Mouse (Mus musculus): Measurements from ENCODE around the gene Col27a1. TPM values are rescaled to one million over a fixed set of nuclear protein-coding genes. Genes with fewer than 3 reads are reported as not detected.

Col27a1 gene
- polyA plus RNA-seq, 1 experiment from 2014 or later = 0.04 TPM

DNA sequence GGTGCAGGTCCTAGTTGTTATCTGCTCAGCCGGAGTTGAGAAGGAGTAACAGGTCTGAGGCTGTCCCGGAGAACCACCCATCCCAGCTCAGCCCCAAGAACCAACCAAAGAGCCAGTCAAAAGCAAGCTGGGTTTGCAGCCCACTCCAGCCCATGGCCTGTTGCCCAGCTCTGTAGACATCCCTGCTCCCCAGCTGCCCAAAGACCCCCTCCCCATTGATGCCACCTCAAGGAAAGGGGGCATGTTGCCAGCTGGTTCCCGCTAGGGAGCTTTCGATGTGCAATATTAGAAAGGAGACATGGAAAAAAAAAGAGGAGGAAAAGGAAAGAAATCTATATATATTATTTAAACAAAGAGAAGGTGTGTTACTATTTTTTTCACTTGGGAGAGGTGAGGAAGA lies 119.6 kb downstream of the Col27a1 start:
- H3K4me3 ChIP-seq (ENCODE audit: inconsistent target) = no peak overlapping the region
- no peaks in the 10 kb centered on the region for H3K79me2 ChIP-seq (ENCODE audit: inconsistent target)
- no peaks in the 10 kb centered on the region for H3K36me3 ChIP-seq (ENCODE audit: inconsistent target)
- WGBS (ENCODE audit: missing documents) = 89% methylated on average over 3 of the region's 4 CpGs
- no peak overlapping the region for H3K27ac ChIP-seq

DNA sequence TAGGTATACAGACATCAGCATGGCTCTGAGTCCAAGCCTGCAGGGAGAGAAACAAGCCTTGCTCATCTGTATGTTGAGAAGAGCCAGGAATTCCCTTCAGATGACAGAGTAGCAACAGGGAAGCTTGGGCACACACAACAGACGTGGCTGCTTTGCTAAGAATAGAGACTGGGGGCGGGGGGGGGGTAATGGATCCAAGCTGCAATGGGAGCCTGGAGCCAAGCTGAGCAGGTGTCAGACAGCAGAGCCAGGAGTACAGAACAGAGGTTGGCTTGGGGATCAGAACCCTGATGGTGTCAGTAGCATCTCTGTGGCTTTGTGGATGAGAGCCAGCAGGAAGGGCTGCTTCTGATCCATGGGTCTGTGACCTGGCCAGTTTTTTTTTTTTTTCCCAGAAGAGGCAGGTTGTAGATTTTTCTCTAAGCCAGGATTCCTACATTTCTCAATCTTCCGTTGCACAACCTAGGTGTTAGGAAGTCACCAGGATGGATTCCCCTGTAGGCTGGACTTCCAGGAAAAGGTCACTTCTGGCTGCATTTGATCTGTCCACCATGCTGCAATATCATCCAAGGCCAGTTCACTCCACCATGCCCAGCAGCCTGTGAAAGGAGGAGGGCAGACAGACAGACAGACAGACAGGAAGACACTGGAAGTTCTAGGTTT lies 124.7 kb downstream of the Col27a1 start:
- Histone ChIP-seq H3K27ac (no peak overlapping the region), H3K79me2 (ENCODE audit: inconsistent target) (no peaks in the 10 kb centered on the region), H3K36me3 (ENCODE audit: inconsistent target) (no peaks in the 10 kb centered on the region), H3K4me3 (ENCODE audit: inconsistent target) (no peak overlapping the region)
- WGBS (ENCODE audit: missing documents) = 74% methylated on average over 3 of the region's 3 CpGs

DNA sequence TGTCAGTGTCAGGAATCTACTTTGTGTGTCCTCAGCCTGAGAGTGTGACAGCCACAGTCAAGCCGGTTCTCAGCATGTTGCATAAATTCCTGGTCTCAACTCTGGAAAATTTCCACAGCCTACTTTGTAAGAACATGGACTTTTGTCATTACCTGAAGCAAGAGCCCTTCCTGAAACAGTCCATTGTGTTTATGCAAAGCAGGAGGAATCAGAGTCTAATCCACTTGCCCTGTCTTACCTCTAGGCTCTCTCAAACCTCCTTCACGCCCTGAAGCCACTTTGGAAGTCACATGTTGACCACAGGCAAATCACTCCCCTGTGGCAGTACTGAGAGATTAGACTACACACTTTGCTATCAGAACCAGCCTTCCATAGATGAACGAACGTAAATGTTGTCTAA lies 128.7 kb downstream of the Col27a1 start:
- H3K27ac ChIP-seq = no peak overlapping the region
- no peak overlapping the region for H3K4me3 ChIP-seq (ENCODE audit: inconsistent target)
- WGBS (ENCODE audit: missing documents) = 95% methylated on average over 4 of the region's 4 CpGs
- no peaks in the 10 kb centered on the region for H3K36me3 ChIP-seq (ENCODE audit: inconsistent target)
- H3K79me2 ChIP-seq (ENCODE audit: inconsistent target) = no peaks in the 10 kb centered on the region

GRCm38 (mm10) chr4:63343608-63344007 lies 129.8 kb downstream of the Col27a1 start:
- WGBS (ENCODE audit: missing documents) = 92% methylated on average over 3 of the region's 3 CpGs
- no peak overlapping the region for H3K27ac ChIP-seq
- H3K4me3 ChIP-seq (ENCODE audit: inconsistent target) = no peak overlapping the region

DNA sequence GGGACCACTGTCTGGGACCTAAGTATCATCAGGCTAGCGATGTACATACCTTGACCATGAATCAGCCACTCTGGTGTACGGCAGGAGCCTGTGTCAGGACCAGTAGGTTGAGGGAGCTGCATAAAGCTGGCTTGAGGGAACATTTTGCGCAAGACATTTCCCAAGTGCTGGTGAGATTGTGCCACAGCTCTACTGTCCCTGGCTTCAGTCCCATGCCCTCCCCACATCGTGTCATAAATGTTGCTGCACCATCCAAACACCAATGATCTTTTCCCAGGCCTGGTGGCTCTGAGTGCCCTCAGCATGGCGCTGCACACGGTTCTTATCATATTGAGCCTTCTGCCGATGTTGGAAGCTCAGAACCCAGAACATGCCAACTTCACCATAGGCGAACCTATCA lies 130.5 kb downstream of the Col27a1 start, which contains the start of gene Orm1:
Orm1 (plus strand) TSS at position 266 of the 400 bp plus-strand sequence.
- Histone ChIP-seq H3K79me2 (ENCODE audit: inconsistent target) (no peaks in the 10 kb centered on the region), H3K4me3 (ENCODE audit: inconsistent target) (no peak within 1 kb of the TSS), H3K27ac (no peak within 1 kb of the TSS), H3K36me3 (ENCODE audit: inconsistent target) (no peaks in the 10 kb centered on the region)
- WGBS (ENCODE audit: missing documents) = 68% methylated on average over 8 of the region's 8 CpGs

More at GRCm38 (mm10) chr4:63343608-63344007, 129.8 kb downstream of the Col27a1 start:
- Histone ChIP-seq H3K36me3 (ENCODE audit: inconsistent target) (no peaks in the 10 kb centered on the region), H3K79me2 (ENCODE audit: inconsistent target) (no peaks in the 10 kb centered on the region)

GRCm38 (mm10) chr4:63345261-63345660 lies 131.5 kb downstream of the Col27a1 start:
- Histone ChIP-seq H3K27ac (no peak overlapping the region), H3K79me2 (ENCODE audit: inconsistent target) (no peaks in the 10 kb centered on the region), H3K36me3 (ENCODE audit: inconsistent target) (no peaks in the 10 kb centered on the region), H3K4me3 (ENCODE audit: inconsistent target) (no peak overlapping the region)

- WGBS (ENCODE audit: missing documents) = 97% methylated on average over 4 of the region's 4 CpGs
- H3K79me2 ChIP-seq (ENCODE audit: inconsistent target) = no peaks in the 10 kb centered on the region
- no peaks in the 10 kb centered on the region for H3K36me3 ChIP-seq (ENCODE audit: inconsistent target)
- H3K4me3 ChIP-seq (ENCODE audit: inconsistent target) = no peak overlapping the region
- H3K27ac ChIP-seq = no peak overlapping the region
Observed at GRCm38 (mm10) chr4:63346659-63347058, 132.9 kb downstream of the Col27a1 start.

DNA sequence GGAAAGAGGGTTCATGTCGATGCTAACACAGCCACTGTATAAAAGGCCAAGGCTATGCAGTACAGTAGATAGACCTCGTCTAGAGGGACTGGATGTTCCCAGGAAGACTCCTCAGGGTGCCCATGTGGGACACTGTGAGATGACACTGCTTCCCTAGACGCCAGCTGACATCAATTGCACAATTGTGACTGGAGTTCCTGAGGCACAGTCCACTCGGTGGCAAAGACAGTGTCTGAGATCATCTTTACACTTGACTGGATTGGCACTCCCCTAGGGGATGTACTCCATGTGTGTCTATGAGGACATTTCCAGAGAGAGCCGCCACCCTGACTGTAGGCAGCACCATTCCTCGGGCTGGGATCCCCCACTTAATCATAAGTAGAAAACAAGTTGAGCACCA lies 134.7 kb downstream of the Col27a1 start:
- Histone ChIP-seq H3K36me3 (ENCODE audit: inconsistent target) (no peaks in the 10 kb centered on the region), H3K27ac (no peak overlapping the region), H3K79me2 (ENCODE audit: inconsistent target) (no peaks in the 10 kb centered on the region), H3K4me3 (ENCODE audit: inconsistent target) (no peak overlapping the region)
- WGBS (ENCODE audit: missing documents) = 63% methylated on average over 6 of the region's 6 CpGs

GRCm38 (mm10) chr4:63355877-63356665 lies 142.3 kb downstream of the Col27a1 start, which contains the start of gene Orm3:
Gene Orm3 (plus strand): TSS chr4:63356162.
- Histone ChIP-seq H3K4me3 (ENCODE audit: inconsistent target) (no peak within 1 kb of the TSS), H3K27ac (no peak within 1 kb of the TSS), H3K36me3 (ENCODE audit: inconsistent target) (no peaks in the 10 kb centered on the region), H3K79me2 (ENCODE audit: inconsistent target) (no peaks in the 10 kb centered on the region)
- 52% methylated on average over 4 of the region's 4 CpGs for WGBS (ENCODE audit: missing documents)

GRCm38 (mm10) chr4:63356981-63357570 lies 143.3 kb downstream of the Col27a1 start:
- Histone ChIP-seq H3K4me3 (ENCODE audit: inconsistent target) (no peak overlapping the region), H3K36me3 (ENCODE audit: inconsistent target) (no peaks in the 10 kb centered on the region), H3K79me2 (ENCODE audit: inconsistent target) (no peaks in the 10 kb centered on the region), H3K27ac (no peak overlapping the region)
- 66% methylated on average over 2 of the region's 2 CpGs for WGBS (ENCODE audit: missing documents)

DNA sequence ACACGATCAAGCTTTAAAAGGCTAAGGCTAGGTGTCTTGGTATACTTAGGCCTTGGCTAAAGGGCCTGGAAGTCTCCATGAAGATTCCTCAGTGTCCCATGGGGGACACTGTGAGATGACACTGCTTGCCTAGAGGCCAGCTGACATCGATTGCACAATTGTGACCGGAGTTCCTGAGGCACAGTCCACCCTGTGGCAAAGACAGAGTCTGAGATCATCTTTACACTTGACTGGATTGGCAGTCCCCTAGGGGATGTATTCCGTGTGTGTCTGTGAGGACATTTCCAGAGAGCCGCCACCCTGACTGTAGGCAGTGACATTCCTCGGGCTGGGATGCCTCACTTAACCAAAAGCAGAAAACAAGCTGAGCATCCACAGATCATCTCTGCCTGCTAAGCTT lies 146.1 kb downstream of the Col27a1 start:
- H3K4me3 ChIP-seq (ENCODE audit: inconsistent target) = no peak overlapping the region
- H3K79me2 ChIP-seq (ENCODE audit: inconsistent target) = no peaks in the 10 kb centered on the region
- WGBS (ENCODE audit: missing documents) = 79% methylated on average over 6 of the region's 6 CpGs
- no peak overlapping the region for H3K27ac ChIP-seq
- no peaks in the 10 kb centered on the region; the same call in 1 of the 2 replicates for H3K36me3 ChIP-seq (ENCODE audit: inconsistent target)

- no peak within 1 kb of the TSS for H3K4me3 ChIP-seq (ENCODE audit: inconsistent target)
- H3K36me3 ChIP-seq (ENCODE audit: inconsistent target) = peaks cover 7% of the 10 kb centered on the region; the same call in 1 of the 2 replicates
- H3K79me2 ChIP-seq (ENCODE audit: inconsistent target) = no peaks in the 10 kb centered on the region
- WGBS (ENCODE audit: missing documents) = 72% methylated on average over 5 of the region's 5 CpGs
- no peak within 1 kb of the TSS for H3K27ac ChIP-seq
Observed at GRCm38 (mm10) chr4:63362150-63362549, 148.3 kb downstream of the Col27a1 start, which contains the start of gene Orm2. Gene Orm2 (plus strand): TSS chr4:63362449.

- Histone ChIP-seq H3K4me3 (ENCODE audit: inconsistent target) (no peak overlapping the region), H3K27ac (no peak overlapping the region), H3K36me3 (ENCODE audit: inconsistent target) (peaks cover 66% of the 10 kb centered on the region), H3K79me2 (ENCODE audit: inconsistent target) (no peaks in the 10 kb centered on the region)
- WGBS (ENCODE audit: missing documents) = 45% methylated on average over 4 of the region's 4 CpGs
Observed at GRCm38 (mm10) chr4:63368577-63368976, 154.8 kb downstream of the Col27a1 start.

DNA sequence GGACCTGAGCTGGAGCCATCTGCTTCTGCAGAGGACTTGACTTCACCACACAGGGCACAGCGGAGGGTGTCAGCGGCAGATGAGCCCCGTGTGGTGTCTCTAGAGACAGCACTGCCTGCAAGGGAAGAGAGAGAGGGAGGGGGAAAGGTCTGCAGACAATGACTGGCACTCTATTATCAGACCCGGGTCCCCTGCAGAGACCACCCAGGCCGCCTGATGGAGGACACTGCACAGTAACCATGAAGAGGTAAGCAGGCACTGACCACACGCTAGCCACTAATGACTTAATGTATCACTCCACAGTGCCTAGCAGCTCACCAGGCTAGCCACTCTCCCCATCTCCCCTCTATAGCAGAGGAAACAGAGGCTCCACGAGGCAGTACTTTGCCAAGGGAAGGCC lies 157.1 kb downstream of the Col27a1 start:
- Histone ChIP-seq H3K27ac (no peak overlapping the region), H3K36me3 (ENCODE audit: inconsistent target) (peaks cover 89% of the 10 kb centered on the region), H3K79me2 (ENCODE audit: inconsistent target) (no peaks in the 10 kb centered on the region), H3K4me3 (ENCODE audit: inconsistent target) (no peak overlapping the region)
- 91% methylated on average over 7 of the region's 7 CpGs for WGBS (ENCODE audit: missing documents)

GRCm38 (mm10) chr4:63371890-63372289 lies 158.1 kb downstream of the Col27a1 start:
- Histone ChIP-seq H3K27ac (peak overlapping the region; percentile 21), H3K36me3 (ENCODE audit: inconsistent target) (peaks cover 93% of the 10 kb centered on the region), H3K79me2 (ENCODE audit: inconsistent target) (no peaks in the 10 kb centered on the region), H3K4me3 (ENCODE audit: inconsistent target) (no peak overlapping the region)
- 40% methylated on average over 3 of the region's 3 CpGs for WGBS (ENCODE audit: missing documents)
